Mouse (Mus musculus): Measurements from ENCODE around the gene Mesp2. TPM values are rescaled to one million over a fixed set of nuclear protein-coding genes. Genes with fewer than 3 reads are reported as not detected.

Mesp2 gene
- polyA plus RNA-seq, 1 experiment from 2014 or later, result 1.7 TPM

DNA sequence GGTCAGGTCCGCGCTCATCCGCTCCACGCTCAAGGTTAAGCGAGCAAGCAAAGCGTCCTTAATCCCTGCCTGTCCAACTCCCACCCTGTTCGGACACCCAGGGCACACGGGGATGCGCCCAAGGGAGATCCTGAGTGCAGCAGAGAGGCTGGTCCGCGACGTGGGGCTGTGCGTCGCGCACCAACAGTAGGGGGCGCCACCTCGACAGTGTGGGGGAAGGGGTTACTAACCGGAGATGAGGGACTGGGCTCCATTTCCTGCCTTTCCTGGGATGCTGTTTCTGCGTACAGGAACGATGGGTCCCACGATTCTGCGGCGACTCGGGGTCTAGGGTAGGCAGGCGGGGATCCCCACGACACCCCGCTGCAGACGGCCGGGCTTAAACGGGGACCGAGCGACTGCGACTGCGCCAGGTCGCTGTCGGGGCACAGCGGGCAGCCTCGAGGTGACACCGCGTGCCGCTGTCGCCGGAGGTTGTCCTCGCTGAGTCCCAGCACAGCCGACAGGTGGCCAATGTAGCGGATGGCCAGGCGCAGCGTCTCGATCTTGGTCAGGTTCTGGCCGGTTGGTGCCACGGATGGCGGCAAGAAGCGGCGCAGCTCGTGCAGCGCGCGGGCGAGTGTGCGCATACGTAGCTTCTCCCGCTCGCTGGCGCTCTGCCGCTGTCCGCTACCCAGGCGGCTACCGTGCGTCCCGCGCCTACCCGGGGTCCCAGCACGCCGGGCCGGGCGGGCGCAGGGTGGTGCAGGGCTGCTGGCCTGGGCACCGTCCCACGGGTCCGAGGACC, 17.7 kb upstream of the Mesp2 start:
- Histone ChIP-seq H3K36me3 (ENCODE audit: control insufficient read depth, insufficient read depth) (no peaks in the 10 kb centered on the region), H3K4me2 (replicated peaks; ENCODE audit: low read depth) (peak overlapping the region; percentile 75), H3K4me1 (replicated peaks; ENCODE audit: control insufficient read depth, insufficient read depth, low read length) (peaks cover 11% of the 10 kb centered on the region), H3K9ac (ENCODE audit: low read depth, low read length) (peak overlapping the region; percentile 27; the same call in 1 of the 2 replicates), H3K27ac (ENCODE audit: low read depth, low read length) (no peak overlapping the region), H3K9me3 (ENCODE audit: control insufficient read depth) (no peaks in the 10 kb centered on the region), H3K27me3 (replicated peaks; ENCODE audit: control insufficient read depth, insufficient read depth, low read length) (peaks cover 23% of the 10 kb centered on the region), H3K4me3 (ENCODE audit: low read depth, low read length) (peak overlapping the region; percentile 38)
- WGBS, result 1% methylated on average over 78 of the region's 80 CpGs
- ATAC-seq, result peak; percentile 29
- peak; percentile 78 for TF ChIP-seq CTCF (IDR thresholded peaks at IDR 0.05; ENCODE audit: low read depth)

DNA sequence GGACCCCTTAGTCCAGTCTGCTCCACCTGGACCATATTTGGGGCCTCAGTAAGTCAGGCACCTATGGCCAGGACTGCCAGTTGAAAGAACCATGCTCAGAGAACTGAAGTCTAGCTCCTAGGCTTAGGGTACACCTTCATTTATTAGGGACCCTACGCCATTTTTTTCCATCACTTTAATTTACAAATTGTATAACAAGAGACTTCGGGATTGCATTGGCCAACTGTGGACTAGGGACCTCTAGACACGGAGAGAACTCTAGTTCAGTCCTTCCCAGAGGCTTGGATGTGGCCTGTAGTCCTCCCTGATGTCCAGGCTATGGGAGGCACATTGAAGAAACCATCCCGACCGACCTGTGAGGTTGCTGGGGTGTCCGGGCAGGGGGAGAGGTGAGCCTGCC, 16.8 kb upstream of the Mesp2 start, which contains the start of gene Mesp1:
TSS of gene Mesp1 (minus strand) at position 101 of the 400 bp plus-strand sequence.
- H3K4me2 ChIP-seq (replicated peaks; ENCODE audit: low read depth), result peak within 1 kb of the TSS; percentile 75
- H3K9ac ChIP-seq (ENCODE audit: low read depth, low read length), result peak within 1 kb of the TSS; percentile 27; the same call in 1 of the 2 replicates
- peaks cover 11% of the 10 kb centered on the region for H3K4me1 ChIP-seq (replicated peaks; ENCODE audit: control insufficient read depth, insufficient read depth, low read length)
- no peak for TF ChIP-seq CTCF (IDR thresholded peaks at IDR 0.05; ENCODE audit: low read depth)
- no peaks in the 10 kb centered on the region for H3K36me3 ChIP-seq (ENCODE audit: control insufficient read depth, insufficient read depth)
- H3K4me3 ChIP-seq (ENCODE audit: low read depth, low read length), result peak within 1 kb of the TSS; percentile 38
- H3K9me3 ChIP-seq (ENCODE audit: control insufficient read depth), result no peaks in the 10 kb centered on the region
- 78% methylated on average over 6 of the region's 6 CpGs for WGBS
- ATAC-seq, result no peak
- H3K27me3 ChIP-seq (replicated peaks; ENCODE audit: control insufficient read depth, insufficient read depth, low read length), result peaks cover 23% of the 10 kb centered on the region
- no peak within 1 kb of the TSS for H3K27ac ChIP-seq (ENCODE audit: low read depth, low read length)

GRCm38 (mm10) chr7:79798606-79799005, 11.9 kb upstream of the Mesp2 start:
- Histone ChIP-seq H3K27ac (ENCODE audit: low read depth, low read length) (no peak overlapping the region), H3K27me3 (replicated peaks; ENCODE audit: control insufficient read depth, insufficient read depth, low read length) (0 out of 2 replicates have a peak, but pooled peaks cover 4% of the 10 kb centered on the region), H3K9me3 (ENCODE audit: control insufficient read depth) (no peaks in the 10 kb centered on the region), H3K4me1 (replicated peaks; ENCODE audit: control insufficient read depth, insufficient read depth, low read length) (no peaks in the 10 kb centered on the region), H3K4me3 (ENCODE audit: low read depth, low read length) (no peak overlapping the region), H3K36me3 (ENCODE audit: control insufficient read depth, insufficient read depth) (no peaks in the 10 kb centered on the region), H3K9ac (ENCODE audit: low read depth, low read length) (no peak overlapping the region), H3K4me2 (replicated peaks; ENCODE audit: low read depth) (no peak overlapping the region)
- no peak for ATAC-seq
- 42% methylated on average over 5 of the region's 5 CpGs for WGBS
- TF ChIP-seq CTCF (IDR thresholded peaks at IDR 0.05; ENCODE audit: low read depth), result no peak

DNA sequence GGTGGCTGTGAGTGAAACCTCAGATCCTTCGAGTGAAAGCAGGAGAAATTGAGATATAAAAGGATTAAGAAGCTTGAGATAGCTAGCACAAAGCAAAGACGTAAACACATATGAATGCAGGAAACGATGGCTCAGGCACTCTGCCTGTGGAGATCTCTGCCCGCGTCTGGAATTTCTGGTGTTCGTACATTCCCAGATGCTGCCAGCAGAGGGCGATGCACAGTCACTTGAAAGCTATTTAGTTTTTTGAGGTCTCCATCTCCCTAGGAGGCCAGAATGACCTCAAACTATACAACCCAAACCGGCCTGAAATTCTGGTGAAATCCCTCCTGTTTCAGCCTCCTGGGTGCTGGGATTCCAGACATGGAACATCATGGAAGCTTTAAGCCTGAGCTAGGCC, 11.5 kb upstream of the Mesp2 start:
- 2% methylated on average over 8 of the region's 8 CpGs for WGBS
- H3K9ac ChIP-seq (ENCODE audit: low read depth, low read length), result no peak overlapping the region
- H3K4me2 ChIP-seq (replicated peaks; ENCODE audit: low read depth), result no peak overlapping the region
- no peak for ATAC-seq
- H3K4me1 ChIP-seq (replicated peaks; ENCODE audit: control insufficient read depth, insufficient read depth, low read length), result no peaks in the 10 kb centered on the region
- no peak overlapping the region for H3K4me3 ChIP-seq (ENCODE audit: low read depth, low read length)
- no peak overlapping the region for H3K27ac ChIP-seq (ENCODE audit: low read depth, low read length)
- TF ChIP-seq CTCF (IDR thresholded peaks at IDR 0.05; ENCODE audit: low read depth), result peak; percentile 91
- no peaks in the 10 kb centered on the region for H3K36me3 ChIP-seq (ENCODE audit: control insufficient read depth, insufficient read depth)
- H3K9me3 ChIP-seq (ENCODE audit: control insufficient read depth), result no peaks in the 10 kb centered on the region
- 0 out of 2 replicates have a peak, but pooled peaks cover under 1% of the 10 kb centered on the region for H3K27me3 ChIP-seq (replicated peaks; ENCODE audit: control insufficient read depth, insufficient read depth, low read length)

GRCm38 (mm10) chr7:79799506-79799905, 11.0 kb upstream of the Mesp2 start:
- Histone ChIP-seq H3K27me3 (replicated peaks; ENCODE audit: control insufficient read depth, insufficient read depth, low read length) (no peaks in the 10 kb centered on the region), H3K9ac (ENCODE audit: low read depth, low read length) (no peak overlapping the region), H3K9me3 (ENCODE audit: control insufficient read depth) (no peaks in the 10 kb centered on the region), H3K4me2 (replicated peaks; ENCODE audit: low read depth) (no peak overlapping the region), H3K27ac (ENCODE audit: low read depth, low read length) (no peak overlapping the region), H3K4me1 (replicated peaks; ENCODE audit: control insufficient read depth, insufficient read depth, low read length) (no peaks in the 10 kb centered on the region), H3K4me3 (ENCODE audit: low read depth, low read length) (no peak overlapping the region), H3K36me3 (ENCODE audit: control insufficient read depth, insufficient read depth) (no peaks in the 10 kb centered on the region)
- TF ChIP-seq CTCF (IDR thresholded peaks at IDR 0.05; ENCODE audit: low read depth), result no peak
- no peak for ATAC-seq
- 74% methylated on average over 6 of the region's 6 CpGs for WGBS

GRCm38 (mm10) chr7:79800336-79800735, 10.2 kb upstream of the Mesp2 start:
- Histone ChIP-seq H3K27ac (ENCODE audit: low read depth, low read length) (no peak overlapping the region), H3K27me3 (replicated peaks; ENCODE audit: control insufficient read depth, insufficient read depth, low read length) (no peaks in the 10 kb centered on the region), H3K9me3 (ENCODE audit: control insufficient read depth) (no peaks in the 10 kb centered on the region), H3K4me3 (ENCODE audit: low read depth, low read length) (no peak overlapping the region), H3K4me1 (replicated peaks; ENCODE audit: control insufficient read depth, insufficient read depth, low read length) (no peaks in the 10 kb centered on the region), H3K36me3 (ENCODE audit: control insufficient read depth, insufficient read depth) (no peaks in the 10 kb centered on the region), H3K4me2 (replicated peaks; ENCODE audit: low read depth) (no peak overlapping the region), H3K9ac (ENCODE audit: low read depth, low read length) (no peak overlapping the region)
- no peak for TF ChIP-seq CTCF (IDR thresholded peaks at IDR 0.05; ENCODE audit: low read depth)
- no peak for ATAC-seq
- 67% methylated on average over 4 of the region's 4 CpGs for WGBS

Data from intestine, postnatal 0 days (tissue).